In genomic region chr8:92721266-92721935, GRCm38 (mm10) we compare ENCODE assay signal across 10 mouse cellular contexts. TPM values are rescaled to one million over a fixed set of nuclear protein-coding genes. Genes with fewer than 3 reads are reported as not detected.
DNase-seq lines count a peak whose midpoint lies in the region; TF ChIP-seq lines count a peak whose summit lies in the region.
"Had no signal": no experiment of that assay in that cellular context is flagged by ENCODE, and none has a peak within 500 bp of the region (broad histone marks: within the 10 kb centered on the region; RNA-seq: fewer than 3 reads in every experiment).

No protein-coding gene starts in this region.

- peak; percentile 39 for TF ChIP-seq CTCF in C2C12 (IDR thresholded peaks at IDR 0.05; ENCODE audit: control insufficient read depth, insufficient read depth, insufficient read length)

- H3K79me2 ChIP-seq in C2C12 (ENCODE audit: control insufficient read depth, insufficient read depth): no peaks in the 10 kb centered on the region

- H3K4me3 ChIP-seq in C2C12 (ENCODE audit: insufficient read depth, poor library complexity, severe bottlenecking): no peak overlapping the region
- H3K4me3 ChIP-seq: megakaryocyte, embryonic 14.5 days had no signal

- H3K36me3 ChIP-seq in C2C12 (ENCODE audit: control insufficient read depth, insufficient read depth): no peaks in the 10 kb centered on the region

- H3ac ChIP-seq in C2C12 (ENCODE audit: control insufficient read depth, insufficient read length, low read depth): no peak overlapping the region

- H3K27me3 ChIP-seq in C2C12 (ENCODE audit: control insufficient read depth, insufficient read depth, insufficient read length): no peaks in the 10 kb centered on the region
- H3K27me3 ChIP-seq: megakaryocyte, embryonic 14.5 days had no signal

- DNase-seq in cerebellum, adult 8-10 months: peak; percentile 3
- peak; percentile 57 for DNase-seq in forelimb bud, embryonic 11.5 days (ENCODE audit: low read depth, low spot score)
- DNase-seq in heart, postnatal 4 days: peak; percentile 81
- peak; percentile 74 to 78 for DNase-seq in layer of hippocampus, postnatal 10 days (ENCODE audit: low spot score in 2 of 2)
- DNase-seq in lung, postnatal 25 days (ENCODE audit: low spot score): peak; percentile 38
- DNase-seq in right cerebral cortex, postnatal 25 days: peak; percentile 63
- DNase-seq in thymus, postnatal 10 days (ENCODE audit: low spot score in 2 of 2): no peak

- H3K79me3 ChIP-seq in C2C12 (ENCODE audit: low read depth): no peaks in the 10 kb centered on the region

TF ChIP-seq in C2C12, 6 proteins besides CTCF, POLR2A, EP300 and RAD21:
- no peak for TF ChIP-seq FOSL1 (IDR thresholded peaks at IDR 0.05; ENCODE audit: insufficient read depth, low read length, poor library complexity, severe bottlenecking)
- TF ChIP-seq MYOG (IDR thresholded peaks at IDR 0.05; ENCODE audit: control insufficient read depth, extremely low read depth, insufficient read length): no peak
- TF ChIP-seq MYOD1 (IDR thresholded peaks at IDR 0.05; ENCODE audit: control insufficient read depth, insufficient read length, low read depth): no peak
- TF ChIP-seq MAX (IDR thresholded peaks at IDR 0.05): no peak
- TF ChIP-seq CEBPB (IDR thresholded peaks at IDR 0.05; ENCODE audit: low read depth): no peak
- TF ChIP-seq USF1 (IDR thresholded peaks at IDR 0.05; ENCODE audit: low read depth): no peak

RNA-seq across cellular contexts. Expression of gene Irx6, which starts 47.3 kb away (rescaled TPM):
- not detected for polyA plus RNA-seq in C2C12 (2012; fragmentation: generic; extraction: Trizol)
- total RNA-seq in heart, postnatal 4 days (2021): not detected
- under 1 TPM; 0.21 to 0.22 TPM for total RNA-seq in layer of hippocampus, postnatal 10 days (2021)
- total RNA-seq: MEL had no signal

Comparison
In these comparisons a context has a peak if more than half of its experiments do, and no peak if none do; other contexts are left out.
1. DNase-seq: peak in cerebellum, adult 8-10 months (single experiment), forelimb bud, embryonic 11.5 days (single experiment), heart, postnatal 4 days (single experiment), layer of hippocampus, postnatal 10 days (2 of 2), lung, postnatal 25 days (single experiment) and right cerebral cortex, postnatal 25 days (single experiment); none in thymus, postnatal 10 days (0 of 2).